Mouse (Mus musculus) right cerebral cortex, adult 18-20 months (tissue): ENCODE data around the gene Litaf.
"Not testable (repeated sequence)": the region's sequence is repeated elsewhere in the genome, so short reads cannot be mapped to it uniquely, and the experiment has no call there.

ENCODE experiments used
- DNase-seq: peaks from one replicate; pipeline ENCODE4 v3.0.0; 2022; ENCODE audit warnings: mixed read lengths

The Litaf gene

DNA sequence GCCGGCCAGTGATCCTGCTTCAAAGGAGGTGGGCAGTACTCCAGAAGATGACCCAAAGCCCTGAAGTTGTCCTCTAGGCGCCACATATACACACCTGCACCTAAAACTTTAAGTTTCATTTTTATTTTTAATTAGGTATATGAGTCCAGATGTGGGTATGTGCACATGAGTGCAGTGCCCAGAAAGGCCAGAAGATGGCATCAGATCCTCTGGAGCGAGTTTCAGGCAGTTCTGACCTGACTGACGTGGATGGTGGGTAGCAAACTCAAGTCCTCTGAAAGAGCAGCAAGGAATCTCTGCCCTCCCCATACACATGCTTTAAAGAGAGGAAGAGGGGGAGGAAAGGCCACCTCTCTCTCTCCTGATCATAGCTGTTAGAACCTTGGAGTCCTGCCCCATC lies 76.1 kb downstream of the Litaf start:
- DNase-seq, result no peak

DNA sequence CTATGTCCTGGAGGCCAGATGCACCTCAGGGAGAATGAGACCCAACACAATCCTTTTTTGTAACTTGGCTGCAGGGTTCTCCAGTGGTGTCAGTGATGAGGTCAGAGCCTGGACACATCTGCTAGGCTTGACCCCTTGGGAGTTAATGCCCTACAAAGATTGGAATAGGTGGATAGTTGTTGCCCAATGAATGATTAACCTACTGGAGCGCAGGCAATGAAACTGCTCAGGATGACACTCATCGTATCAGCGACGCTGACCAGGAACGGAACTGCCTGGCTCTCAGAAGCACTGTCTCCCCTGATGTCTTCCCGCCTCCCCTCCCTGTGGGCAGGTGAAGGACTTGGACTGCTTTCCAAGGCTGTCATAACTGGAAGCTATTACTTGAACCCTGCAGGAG lies 76.6 kb downstream of the Litaf start:
- no peak for DNase-seq

DNA sequence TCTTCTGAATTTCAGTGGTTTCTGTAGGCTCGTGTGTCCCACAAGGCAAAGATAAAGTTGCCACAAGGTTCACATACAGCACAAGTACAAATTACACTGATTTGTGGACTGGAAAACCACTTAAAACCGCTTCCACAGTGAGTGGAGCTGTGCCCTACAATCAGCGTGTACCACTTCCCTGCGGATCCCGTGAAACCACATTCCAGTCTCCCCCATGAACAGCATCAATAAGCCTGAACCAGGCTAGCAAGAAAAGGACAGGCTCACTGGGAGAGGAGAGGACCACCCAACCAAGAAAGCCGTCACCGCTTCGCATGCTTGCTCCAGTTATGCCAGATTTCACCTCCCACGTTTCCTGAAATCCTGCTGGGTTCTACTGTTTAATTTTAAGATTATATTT lies 77.7 kb downstream of the Litaf start:
- DNase-seq, result no peak

DNA sequence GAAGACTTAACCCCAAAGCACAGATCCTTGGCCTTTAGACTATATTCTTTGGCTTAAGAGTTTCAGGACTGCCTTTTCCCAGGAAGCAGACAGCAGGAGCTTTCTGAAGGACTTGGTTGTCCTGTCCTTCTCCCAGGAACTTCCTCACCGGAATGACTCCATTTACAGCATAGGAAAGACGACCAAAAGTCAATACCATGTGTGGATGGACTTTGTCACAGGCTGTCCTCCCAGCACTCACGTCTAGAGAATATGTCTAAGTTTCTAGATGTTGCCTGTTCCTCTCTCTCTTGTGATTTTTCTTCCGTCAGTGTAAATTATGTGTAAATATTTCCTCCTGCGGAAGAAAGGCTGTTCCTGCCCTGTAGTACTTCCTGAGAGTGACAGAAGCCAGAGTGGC lies 81.4 kb downstream of the Litaf start:
- DNase-seq, result no peak

DNA sequence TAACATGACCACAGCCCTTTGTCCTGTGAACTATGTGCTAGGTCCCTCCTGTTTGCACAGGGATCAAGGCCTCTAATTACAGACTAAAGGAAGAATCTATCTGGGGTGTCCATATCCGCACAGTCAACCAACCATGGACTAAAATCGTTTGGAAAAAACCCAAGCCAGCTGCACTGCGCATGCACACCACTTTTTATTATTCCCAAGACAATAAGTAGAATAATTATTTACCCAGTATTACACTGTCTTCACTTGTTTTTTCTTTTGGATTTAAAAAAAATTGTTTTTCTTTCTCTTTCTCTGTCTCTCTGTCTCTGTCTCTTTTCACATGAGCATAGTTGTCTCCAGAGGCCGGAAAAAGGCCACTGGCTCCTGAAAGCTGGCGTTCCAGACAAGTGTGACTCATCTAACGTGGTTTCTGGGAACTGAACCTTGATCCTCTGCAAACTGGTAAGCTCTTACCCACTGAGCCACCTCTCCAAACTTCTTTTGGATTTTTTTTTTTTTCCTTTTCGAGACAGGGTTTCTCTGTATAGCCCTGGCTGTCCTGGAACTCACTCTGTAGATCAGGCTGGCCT lies 84.4 kb downstream of the Litaf start:
- DNase-seq, result no peak

DNA sequence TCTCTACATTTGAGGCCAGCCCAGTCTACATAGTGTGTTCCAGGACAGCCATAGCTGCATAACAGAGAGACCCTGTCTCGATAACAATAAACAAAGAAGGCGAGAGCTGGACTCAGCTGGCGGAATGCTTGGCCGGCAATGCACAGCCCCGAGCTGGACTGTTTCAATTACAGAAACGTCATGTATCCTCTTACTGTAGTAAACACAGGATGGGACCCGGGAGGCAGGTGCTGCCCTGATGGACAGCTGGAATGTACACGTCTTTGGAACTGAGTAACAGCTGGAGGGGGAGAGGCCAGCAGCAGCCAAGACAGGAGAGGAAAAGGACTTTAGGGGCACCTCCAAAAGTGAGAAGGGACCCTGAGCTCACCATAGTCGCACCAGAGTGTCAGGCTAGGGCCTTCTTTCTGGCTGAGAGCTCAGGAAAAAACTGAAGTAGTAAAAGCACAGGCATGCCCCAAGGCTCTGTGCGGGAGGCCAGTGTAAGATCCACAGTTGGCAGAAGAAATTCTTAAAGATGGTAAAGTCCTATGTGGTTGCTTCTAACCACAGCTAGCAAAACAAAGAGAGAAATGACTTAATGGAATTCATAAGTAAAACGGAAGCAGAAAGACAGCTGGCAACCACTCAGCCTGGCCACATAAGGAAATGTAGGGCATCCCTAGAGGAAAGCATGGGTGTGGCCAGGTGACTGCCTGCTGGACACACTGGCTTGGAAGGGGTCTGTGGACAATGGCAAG lies 86.7 kb downstream of the Litaf start:
- DNase-seq, result no peak

DNA sequence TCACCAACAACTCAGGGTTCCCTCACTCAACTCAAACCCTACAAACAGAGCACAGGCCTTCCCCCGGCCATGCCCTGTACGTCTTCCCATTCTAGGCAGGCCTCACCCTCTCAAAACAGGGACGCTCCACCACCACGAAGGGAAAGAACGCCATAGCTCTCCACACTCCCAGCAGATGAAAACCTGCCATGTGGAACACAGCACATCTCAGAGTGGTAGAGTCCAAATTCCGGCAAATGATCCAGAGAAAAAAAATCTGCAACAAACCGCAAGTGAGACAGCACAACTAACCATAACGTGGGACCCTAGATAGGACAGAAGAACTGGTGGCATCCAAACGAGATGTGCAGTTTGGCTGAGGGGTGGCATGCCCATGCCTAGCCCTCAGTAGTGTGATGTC lies 88.1 kb downstream of the Litaf start:
- DNase-seq, result no peak

DNA sequence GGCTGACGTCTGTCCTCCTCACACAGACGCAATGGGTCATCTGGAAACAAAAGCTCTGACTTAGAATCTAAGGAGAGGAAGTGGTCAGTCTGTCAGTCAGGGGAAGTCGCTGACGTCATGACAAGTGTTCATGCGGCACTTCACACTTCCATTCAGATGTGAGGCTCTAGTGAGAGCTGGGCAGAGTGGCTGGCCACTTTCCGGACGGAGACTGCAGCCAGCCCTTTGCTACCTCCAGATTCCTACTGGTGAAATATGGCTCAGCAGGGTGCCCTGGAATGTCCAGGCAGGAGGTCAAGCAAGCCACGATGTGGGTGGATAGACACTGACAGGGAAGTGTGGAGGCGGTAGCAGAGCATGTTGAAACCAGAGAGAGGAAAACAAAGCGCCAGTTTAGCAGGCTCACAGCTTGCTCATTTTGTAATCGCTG lies 89.7 kb downstream of the Litaf start:
- no peak for DNase-seq

DNA sequence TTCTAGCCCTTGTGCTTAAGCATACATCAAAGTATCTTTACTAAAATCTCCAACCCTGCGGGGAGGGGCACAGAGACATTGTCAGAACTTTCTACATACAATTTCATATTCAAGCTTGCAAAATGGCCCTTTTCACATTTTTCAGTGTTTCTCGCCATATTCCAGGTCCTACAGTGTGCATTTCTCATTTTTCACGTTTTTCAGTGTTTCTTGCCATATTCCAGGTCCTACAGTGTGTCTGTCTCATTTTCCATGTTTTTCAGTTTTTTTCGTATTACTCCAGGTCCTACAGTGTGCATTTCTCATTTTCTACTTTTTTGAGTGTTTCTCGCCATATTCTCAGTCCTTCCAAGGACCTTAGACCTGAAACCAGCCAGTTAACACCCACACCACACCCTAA lies 91.0 kb downstream of the Litaf start:
- no peak for DNase-seq

DNA sequence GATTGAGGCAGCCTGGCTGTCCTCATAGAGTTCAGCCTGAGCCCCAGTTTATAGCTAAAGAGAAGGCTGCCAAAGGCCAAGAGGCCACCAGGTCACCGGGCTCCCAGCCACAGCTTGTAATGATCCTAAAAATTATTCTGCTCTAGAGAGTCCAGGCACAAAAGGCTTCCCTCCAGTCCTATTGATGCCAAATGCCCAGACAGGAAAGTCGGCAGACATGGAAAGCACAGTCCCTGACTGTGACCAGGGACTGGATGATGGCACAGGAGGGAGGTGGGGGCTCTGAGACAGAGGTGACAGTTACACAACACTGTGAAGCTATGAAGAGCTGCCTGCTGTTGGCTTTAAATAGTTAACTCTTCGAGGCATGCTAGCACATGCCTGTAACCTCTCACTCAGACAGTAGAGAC lies 91.9 kb downstream of the Litaf start:
- peak; percentile 38 for DNase-seq

DNA sequence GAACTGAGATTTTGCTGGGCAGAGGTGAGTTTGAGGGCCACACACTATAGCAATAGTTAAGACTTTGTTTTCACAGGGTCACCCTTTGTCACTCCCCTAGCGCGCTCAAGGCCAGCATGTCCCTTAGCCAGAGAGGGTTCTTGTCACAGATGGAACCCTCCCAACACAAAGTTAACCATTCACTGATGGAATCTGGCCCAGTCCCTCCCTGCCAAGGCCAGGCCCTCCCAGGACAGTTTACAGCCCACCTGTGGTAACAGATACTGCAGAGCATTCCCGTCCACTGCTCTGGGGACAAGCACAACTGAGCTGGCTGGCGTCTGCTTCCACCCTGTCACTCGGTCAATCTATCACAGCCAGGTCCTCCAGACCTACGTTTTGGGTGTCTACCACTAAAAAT lies 93.7 kb downstream of the Litaf start:
- DNase-seq, result no peak

DNA sequence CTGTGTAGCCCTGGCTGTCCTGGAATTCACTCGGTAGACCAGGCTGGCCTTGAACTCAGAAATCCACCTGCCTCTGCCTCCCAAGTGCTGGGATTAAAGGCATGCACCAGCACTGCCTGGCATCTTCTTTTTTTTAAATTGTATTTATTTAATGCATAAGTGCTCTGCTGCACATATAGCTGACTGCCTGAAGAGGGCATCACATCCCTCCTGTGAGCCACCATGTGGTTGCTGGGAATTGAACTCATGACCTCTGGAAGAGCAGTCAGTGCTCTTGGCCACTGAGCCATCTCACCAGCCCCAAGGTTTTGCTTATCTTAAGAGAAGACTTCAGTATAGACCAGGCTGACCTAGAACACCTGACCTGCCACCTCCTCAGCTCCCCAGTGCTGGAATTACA lies 96.0 kb downstream of the Litaf start:
- DNase-seq, result not testable (repeated sequence)

DNA sequence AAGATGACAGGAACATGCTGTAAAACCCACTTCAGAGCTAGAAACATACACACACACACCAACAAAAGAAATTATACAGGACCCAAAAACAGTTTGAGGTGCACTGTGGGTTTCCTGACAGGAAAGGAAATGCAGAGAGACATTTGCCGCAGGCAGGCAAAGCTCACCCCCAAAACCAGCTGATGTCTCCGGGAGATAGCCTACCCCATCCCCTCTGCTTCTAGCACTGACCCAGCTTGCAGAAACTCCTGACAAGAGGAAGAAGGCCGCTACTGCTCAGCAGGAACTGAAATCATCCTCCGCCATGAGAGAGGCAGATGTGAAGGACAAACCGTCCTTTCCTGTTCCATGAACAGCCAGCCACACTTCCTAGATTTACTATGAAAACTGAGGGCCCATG lies 96.6 kb downstream of the Litaf start:
- DNase-seq, result no peak

DNA sequence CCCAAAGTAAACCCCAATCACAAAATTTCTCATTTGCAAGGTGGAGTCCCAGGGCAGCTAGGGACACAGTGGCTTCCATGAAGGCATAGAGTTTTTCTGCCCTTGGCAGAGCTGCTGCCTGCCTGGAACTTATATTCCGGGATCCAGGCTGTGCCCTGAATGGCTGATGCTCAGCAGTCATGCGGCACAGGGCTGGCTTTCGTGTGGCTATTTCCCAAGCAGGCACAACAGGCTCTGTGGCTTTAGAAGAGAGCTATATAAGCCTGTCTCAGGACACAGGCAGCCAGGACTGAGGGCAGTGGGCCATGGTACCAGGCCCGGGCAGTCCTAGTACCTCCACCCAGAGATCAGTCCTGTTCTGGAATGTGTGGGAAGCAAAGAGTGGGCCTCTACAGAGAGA lies 97.7 kb downstream of the Litaf start:
- no peak for DNase-seq

DNA sequence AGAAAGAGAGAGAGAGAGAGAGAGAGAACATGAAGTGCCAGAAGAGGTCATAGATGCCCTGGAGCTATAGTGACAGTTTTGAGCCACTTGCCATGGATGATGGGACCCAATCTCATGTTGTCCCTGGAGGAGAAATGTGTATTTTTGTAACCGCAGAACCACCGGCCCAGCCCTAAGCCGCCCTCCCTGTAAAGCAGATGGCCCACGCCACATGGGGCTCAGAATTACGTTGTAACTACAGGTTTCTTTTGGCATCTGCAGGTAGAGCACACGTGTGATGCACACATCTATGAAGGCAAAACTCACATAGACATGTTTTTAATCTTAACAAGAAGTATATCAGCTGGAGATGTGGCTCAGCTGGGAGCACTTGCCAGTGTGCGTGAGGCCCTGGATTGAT lies 98.2 kb downstream of the Litaf start:
- DNase-seq, result no peak

DNA sequence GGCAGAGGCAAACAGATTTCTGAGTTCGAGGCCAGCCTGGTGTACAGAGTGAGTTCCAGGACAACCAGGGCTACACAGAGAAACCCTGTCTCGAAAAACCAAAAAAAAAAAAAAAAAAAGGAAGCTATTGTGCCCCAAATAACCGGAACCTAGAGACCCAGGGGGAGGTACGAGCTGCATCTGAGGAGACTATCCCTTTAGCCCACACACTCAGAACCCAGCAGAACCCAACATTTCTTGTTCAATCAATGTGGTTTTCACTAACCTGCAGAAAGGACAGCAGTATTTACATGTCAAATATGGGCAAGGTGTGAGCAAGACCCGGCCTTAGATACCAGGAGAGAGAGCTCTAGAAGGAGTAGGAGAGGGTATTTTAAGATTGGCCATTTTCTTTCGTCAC lies 98.9 kb downstream of the Litaf start:
- DNase-seq, result no peak

DNA sequence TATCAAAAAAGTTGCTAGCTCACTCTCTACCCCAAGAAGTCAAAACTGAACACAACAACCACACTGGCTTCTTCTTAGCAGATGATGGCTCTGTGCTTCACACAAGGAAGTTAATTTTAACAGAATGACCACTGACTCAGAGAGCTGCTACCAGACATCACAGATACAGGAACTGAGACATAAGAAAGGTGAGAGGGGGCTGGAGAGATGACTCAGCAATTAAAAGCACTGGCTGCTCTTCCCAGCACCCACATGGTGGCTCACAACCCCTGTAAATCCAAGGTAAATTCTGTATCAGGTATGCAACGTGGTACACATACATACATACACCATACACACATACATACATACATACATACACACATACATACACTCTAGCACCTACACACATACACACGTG lies 100.9 kb downstream of the Litaf start:
- DNase-seq, result no peak

DNA sequence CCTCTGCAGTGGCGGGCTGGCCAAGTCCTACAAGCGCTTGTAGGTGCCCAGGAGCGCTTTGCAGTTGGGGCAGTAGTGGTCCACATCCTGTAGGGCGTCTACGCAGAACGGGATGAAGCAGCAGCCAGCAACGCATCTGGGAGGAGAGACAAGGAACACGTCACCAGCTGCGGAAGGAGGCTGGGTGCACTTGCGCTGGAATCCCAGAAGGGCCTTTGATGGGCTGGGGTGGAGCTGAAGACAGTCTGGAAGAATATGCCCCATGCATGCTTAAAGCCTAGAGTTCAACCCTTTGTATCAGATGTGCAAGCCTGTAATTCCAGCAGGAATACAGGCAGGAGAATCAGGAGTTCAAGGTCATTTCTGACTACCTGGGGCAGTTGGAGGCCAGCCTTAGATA lies 105.0 kb downstream of the Litaf start:
- DNase-seq, result no peak

DNA sequence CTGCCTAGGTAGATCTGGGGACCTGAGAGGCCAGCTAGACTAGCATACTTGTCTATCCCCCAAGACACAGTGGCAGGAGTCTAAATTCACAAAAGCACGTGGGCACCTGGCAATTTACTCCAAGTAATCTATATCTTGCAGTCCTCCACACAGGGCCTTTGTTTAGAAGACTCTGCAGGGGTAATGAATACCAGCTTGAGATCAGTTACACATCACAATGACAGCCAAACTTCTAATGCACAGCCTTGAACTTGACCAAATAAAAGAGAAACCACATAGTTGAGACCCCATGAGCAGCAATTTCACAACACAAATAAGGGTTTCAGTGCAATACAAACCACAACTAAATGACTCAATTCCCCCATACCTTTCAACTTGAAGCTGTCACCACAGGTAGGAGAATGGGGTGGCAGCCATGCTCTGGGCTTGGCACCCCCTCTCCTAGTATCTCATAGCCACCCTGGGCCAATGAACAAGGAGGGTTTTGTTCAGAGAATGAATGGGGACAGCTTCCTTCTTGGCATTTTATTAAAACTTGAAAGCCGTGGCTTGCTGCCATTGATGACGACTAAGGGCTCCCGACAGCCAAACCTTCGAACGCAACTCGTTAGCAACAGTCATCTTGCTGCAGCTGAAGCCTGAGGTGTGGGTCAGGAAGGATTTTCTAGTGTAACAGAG lies 107.1 kb downstream of the Litaf start:
- DNase-seq, result peak; percentile 48

DNA sequence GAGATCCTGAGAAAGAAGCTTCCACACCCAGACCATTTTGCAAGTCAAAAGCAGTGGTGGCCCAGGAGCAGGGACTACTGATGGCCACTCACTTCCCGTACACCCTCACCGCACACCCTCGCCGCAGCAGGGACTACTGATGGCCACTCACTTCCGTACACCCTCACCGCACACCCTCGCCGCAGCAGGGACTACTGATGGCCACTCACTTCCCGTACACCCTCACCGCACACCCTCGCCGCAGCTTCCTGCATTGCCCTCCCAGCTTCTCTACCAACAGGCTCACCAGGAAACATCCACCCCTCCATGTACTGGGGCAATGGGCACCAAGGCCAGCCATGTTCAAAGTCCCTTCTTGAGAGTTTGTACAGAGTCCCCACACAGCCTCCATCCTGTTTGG lies 107.7 kb downstream of the Litaf start:
- not testable (repeated sequence) for DNase-seq

DNA sequence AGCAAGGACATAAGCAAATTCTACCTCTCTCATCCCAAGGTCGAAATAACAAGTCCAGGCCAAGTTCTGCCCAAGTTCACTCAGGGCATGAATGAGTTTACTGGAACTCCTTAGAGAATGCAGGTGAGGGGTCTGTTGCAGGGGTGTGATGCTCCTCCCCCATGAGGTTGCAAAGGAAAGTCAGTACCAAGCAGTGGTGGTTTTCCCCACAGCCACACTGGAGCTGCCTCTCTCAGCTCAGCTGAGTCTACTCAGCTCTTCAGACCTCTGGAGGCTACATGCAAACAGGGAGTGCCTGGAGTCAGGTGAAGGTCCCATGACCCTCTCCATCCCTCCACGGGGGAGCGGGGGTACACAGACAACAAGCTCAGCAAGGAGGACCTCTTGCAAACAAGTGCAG lies 108.2 kb downstream of the Litaf start:
- no peak for DNase-seq

DNA sequence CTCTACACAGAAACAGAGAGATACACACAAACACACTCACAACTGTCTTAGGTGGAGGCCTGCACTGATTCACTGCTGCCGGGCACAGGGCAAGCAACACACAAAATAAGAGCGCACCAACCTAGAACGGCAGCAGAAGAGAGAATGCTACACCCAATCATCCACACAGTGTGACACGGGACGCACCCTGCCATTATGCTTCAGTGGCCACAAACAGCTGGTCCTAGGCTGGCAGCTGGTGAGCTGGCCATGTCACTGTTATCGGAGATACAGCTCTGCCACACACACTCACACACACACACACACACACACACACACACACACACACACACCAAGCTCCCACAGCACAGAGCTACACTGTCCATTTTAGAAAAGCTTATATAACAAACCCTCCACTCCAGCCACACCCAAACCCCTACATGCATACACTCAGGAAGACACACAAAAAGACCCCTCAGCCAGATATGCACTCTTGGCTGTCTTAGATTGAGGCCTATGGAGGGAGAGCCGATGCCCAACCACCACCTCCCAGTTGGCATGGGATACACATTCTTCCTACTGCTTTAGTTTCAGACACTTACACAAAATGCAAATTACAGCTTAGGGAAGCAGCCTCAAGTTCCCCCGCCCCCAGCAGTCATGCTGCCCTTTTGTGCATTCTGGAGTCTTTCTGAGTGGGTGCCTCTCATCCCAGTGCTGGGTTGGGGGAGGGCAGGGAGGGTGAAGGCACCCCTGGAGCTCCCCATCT lies 108.8 kb downstream of the Litaf start:
- DNase-seq, result peak; percentile 72

DNA sequence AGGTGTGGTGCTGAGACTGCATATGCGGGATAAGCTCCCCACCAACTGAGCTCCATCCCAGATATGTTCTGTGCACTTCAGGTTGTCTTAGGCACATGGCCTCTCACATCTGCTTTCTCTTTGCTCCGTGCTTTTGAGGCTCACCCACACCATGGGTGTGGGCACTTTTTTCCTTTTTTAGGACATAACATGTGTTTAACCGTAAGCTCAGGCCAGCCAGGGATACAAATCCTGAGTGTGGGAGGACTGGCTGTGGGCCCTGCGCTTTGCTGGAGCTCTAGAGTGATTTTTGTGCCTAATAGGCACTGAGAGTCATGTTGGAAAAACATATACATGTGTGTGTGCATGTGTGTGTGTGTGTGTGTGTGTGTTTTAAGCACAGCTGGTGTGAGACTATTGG lies 110.9 kb downstream of the Litaf start:
- DNase-seq, result peak; percentile 76

DNA sequence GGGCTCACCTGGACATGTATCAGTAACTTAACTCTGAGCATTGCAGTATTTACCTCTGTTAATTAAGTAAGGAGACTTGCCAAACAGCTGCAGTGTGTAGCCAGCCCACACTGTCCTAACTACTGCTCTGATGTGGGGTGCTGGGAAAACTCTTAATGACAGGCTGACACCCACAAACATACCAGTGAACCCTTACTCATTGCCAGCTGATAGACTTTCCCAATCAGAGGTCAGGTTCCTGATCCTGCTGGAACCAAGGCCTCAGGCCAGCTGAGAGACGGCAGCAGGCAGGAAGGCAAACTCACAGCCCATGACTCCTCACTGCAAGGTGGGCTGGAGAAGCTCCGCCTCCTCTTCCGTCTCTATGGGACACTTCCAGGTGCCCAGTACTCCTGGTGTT lies 113.1 kb downstream of the Litaf start:
- DNase-seq, result no peak
